Mouse (Mus musculus): ENCODE measurements around the gene Git1.

- TF ChIP-seq POLR2A (IDR thresholded peaks at IDR 0.05; ENCODE audit: borderline replicate concordance, control insufficient read depth, low read depth, low read length) (no peak), CTCF (IDR thresholded peaks at IDR 0.05; ENCODE audit: control insufficient read depth, insufficient read depth, low read length) (no peak)
Observed at GRCm38 (mm10) chr11:77464684-77465083, 28.7 kb upstream of the Git1 start.

Measured in bone marrow, adult 2 months (tissue).